ENCODE assay signal across 8 mouse cellular contexts in the genomic region with DNA sequence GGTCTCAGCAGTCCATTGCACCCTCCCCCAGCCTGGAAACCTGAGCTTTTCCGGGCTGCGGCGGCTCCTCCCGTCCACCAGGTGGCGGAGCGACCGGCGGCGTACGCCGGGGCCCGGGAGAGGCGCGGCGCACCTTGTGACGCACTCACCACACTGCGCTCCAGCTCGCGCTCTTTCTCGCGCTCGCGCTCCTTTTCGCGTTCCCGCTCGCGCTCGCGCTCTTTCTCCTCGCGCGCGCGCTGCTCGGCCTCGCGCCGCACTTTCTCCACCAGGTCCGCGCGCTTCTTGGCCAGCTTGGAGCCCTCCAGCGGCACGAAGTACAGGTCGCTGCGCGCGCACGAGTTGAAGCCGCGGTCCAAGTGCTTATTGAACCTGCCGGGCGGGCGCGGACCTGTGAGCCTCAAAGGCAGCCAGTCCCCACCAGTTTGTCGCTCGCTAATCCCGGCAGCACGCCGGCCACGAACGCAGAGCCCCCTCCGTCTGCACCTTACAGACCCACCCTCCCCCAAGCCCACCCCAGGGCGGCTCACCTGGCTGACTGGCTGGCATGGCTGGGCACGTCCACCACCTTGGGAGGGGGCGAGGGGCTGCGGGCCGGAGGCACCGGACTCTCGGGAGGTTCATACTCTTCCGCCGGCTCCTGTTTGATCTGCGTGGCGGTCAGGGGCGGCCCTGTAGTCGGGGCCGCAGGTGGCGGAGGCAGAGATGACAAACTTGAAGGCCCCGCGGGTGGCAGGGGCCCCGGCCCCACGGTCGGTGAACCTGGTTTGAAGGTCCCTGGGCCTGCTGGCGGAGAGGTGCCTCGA. TPM values are rescaled to one million over a fixed set of nuclear protein-coding genes. Genes with fewer than 3 reads are reported as not detected.
A peak's percentile ranks its signal among the peaks of the same experiment; 100 is the strongest.
DNase-seq lines count a peak whose midpoint lies in the region; ATAC-seq and TF ChIP-seq lines count a peak whose summit lies in the region.

No protein-coding gene starts in this region.

- peak overlapping the region; percentile 93 for H3K4me2 ChIP-seq in lung, embryonic 15.5 days

- ATAC-seq in hematopoietic stem cell, adult 5-6 weeks (replicated peaks in 1 of 2; ENCODE audit: insufficient read depth in 1 of 2, low FRiP score in 2 of 2, low TSS enrichment in 1 of 2, low read depth in 1 of 2, poor library complexity in 2 of 2, severe bottlenecking in 2 of 2): peak; percentile 48 to 61
- ATAC-seq in lung, embryonic 15.5 days (ENCODE audit: borderline replicate concordance, extremely low read depth, low FRiP score, low TSS enrichment): peak; percentile 74

- no peaks in the 10 kb centered on the region for H3K9me3 ChIP-seq in lung, embryonic 15.5 days

- H3K27me3 ChIP-seq in lung, embryonic 15.5 days: no peaks in the 10 kb centered on the region

- peak; percentile 87 for TF ChIP-seq CTCF in olfactory bulb, adult 2 months (IDR thresholded peaks at IDR 0.05; ENCODE audit: insufficient read depth, low read depth, low read length)

- H3K36me3 ChIP-seq in lung, embryonic 15.5 days: peaks cover 59% of the 10 kb centered on the region

- peak; percentile 78 for DNase-seq in MEL-GATA-1-ER (ENCODE audit: extremely low read depth, low read depth)
- DNase-seq in cerebellum, adult 8-10 months: peak; percentile 96
- peak; percentile 97 for DNase-seq in forelimb bud, embryonic 11.5 days (ENCODE audit: low read depth, low spot score)
- DNase-seq in layer of hippocampus, adult 8-10 months (ENCODE audit: low spot score in 2 of 2): peak; percentile 90 to 93
- DNase-seq in thymus, adult 18-20 months: peak; percentile 88

- H3K9ac ChIP-seq in lung, embryonic 15.5 days: peak overlapping the region; percentile 76

- peak overlapping the region; percentile 46 for H3K4me3 ChIP-seq in lung, embryonic 15.5 days
- peak overlapping the region; percentile 60 for H3K4me3 ChIP-seq in olfactory bulb, adult 2 months (ENCODE audit: insufficient read depth, low read depth, low read length)

- H3K4me1 ChIP-seq in lung, embryonic 15.5 days: peaks cover 24% of the 10 kb centered on the region
- peaks cover 43% of the 10 kb centered on the region for H3K4me1 ChIP-seq in olfactory bulb, adult 2 months (ENCODE audit: control insufficient read depth, insufficient read depth, low read length)

- WGBS in lung, embryonic 15.5 days: 2% methylated on average over 85 of the region's 85 CpGs
- WGBS in olfactory bulb, adult 2 months: under 1% methylated on average over 85 of the region's 85 CpGs

- peak overlapping the region; percentile 86 for H3K27ac ChIP-seq in lung, embryonic 15.5 days
- peak overlapping the region; percentile 76 for H3K27ac ChIP-seq in olfactory bulb, adult 2 months (ENCODE audit: insufficient read depth, low read depth, low read length)

- TF ChIP-seq POLR2A in olfactory bulb, adult 2 months (IDR thresholded peaks at IDR 0.05; ENCODE audit: insufficient read depth, low read depth, low read length): peak; percentile 73

RNA-seq across cellular contexts. Expression of gene Grcc10, which starts 4.5 kb away (rescaled TPM):
- 189 and 215 TPM in 2 replicates for total RNA-seq in hematopoietic stem cell, adult 5-6 weeks (2017)
- total RNA-seq in layer of hippocampus, adult 8-10 months (2022): 100 to 1,000 TPM; 311 to 385 (median 325) TPM
- polyA plus RNA-seq in lung, embryonic 15.5 days (2015; fragmentation: Nextera tagmentation; extraction: Ambion mirVana): 406 and 416 TPM in 2 replicates
- polyA plus RNA-seq in olfactory bulb, adult 2 months (2012; ENCODE audit: insufficient read depth, insufficient read length, low replicate concordance, missing spikeins): 1,072 TPM in 1 of 2 replicates, not detected in the other

RNA-seq across cellular contexts. Expression of gene Ptpn6, which starts 7.2 kb away (rescaled TPM):
- 476 and 523 TPM in 2 replicates for total RNA-seq in hematopoietic stem cell, adult 5-6 weeks (2017)
- total RNA-seq in layer of hippocampus, adult 8-10 months (2022): 10 to 100 TPM in 2 of 4 experiments, 1 to 10 TPM in 2; 2.2 to 24.3 (median 13.4) TPM
- polyA plus RNA-seq in lung, embryonic 15.5 days (2015; fragmentation: Nextera tagmentation; extraction: Ambion mirVana): 17.3 and 24.3 TPM in 2 replicates
- not detected in 2 replicates for polyA plus RNA-seq in olfactory bulb, adult 2 months (2012; ENCODE audit: insufficient read depth, insufficient read length, low replicate concordance, missing spikeins)

RNA-seq across cellular contexts. Expression of gene Gm45234, which starts 10.1 kb away (rescaled TPM):
- total RNA-seq in hematopoietic stem cell, adult 5-6 weeks (2017): not detected in 2 replicates
- total RNA-seq in layer of hippocampus, adult 8-10 months (2022): 1 to 10 TPM in 1 of 4 experiments, not detected in 3; 5.1 TPM
- polyA plus RNA-seq in lung, embryonic 15.5 days (2015; fragmentation: Nextera tagmentation; extraction: Ambion mirVana): not detected in 2 replicates
- polyA plus RNA-seq in olfactory bulb, adult 2 months (2012; ENCODE audit: insufficient read depth, insufficient read length, low replicate concordance, missing spikeins): not detected in 2 replicates

RNA-seq across cellular contexts. Expression of gene Atn1, which starts 10.6 kb away (rescaled TPM):
- 5.9 and 6.0 TPM in 2 replicates for total RNA-seq in hematopoietic stem cell, adult 5-6 weeks (2017)
- 100 to 1,000 TPM; 138 to 158 (median 147) TPM for total RNA-seq in layer of hippocampus, adult 8-10 months (2022)
- polyA plus RNA-seq in lung, embryonic 15.5 days (2015; fragmentation: Nextera tagmentation; extraction: Ambion mirVana): 15.6 and 16.1 TPM in 2 replicates
- not detected in 2 replicates for polyA plus RNA-seq in olfactory bulb, adult 2 months (2012; ENCODE audit: insufficient read depth, insufficient read length, low replicate concordance, missing spikeins)

RNA-seq across cellular contexts. Expression of gene Eno2, which starts 23.8 kb away (rescaled TPM):
- 2.6 and 5.6 TPM in 2 replicates for total RNA-seq in hematopoietic stem cell, adult 5-6 weeks (2017)
- 1,000 to 10,000 TPM in 3 of 4 experiments, 100 to 1,000 TPM in 1; 993 to 1,113 (median 1,027) TPM for total RNA-seq in layer of hippocampus, adult 8-10 months (2022)
- 2.1 and 3.4 TPM in 2 replicates for polyA plus RNA-seq in lung, embryonic 15.5 days (2015; fragmentation: Nextera tagmentation; extraction: Ambion mirVana)
- 916 and 939 TPM in 2 replicates for polyA plus RNA-seq in olfactory bulb, adult 2 months (2012; ENCODE audit: insufficient read depth, insufficient read length, low replicate concordance, missing spikeins)

Comparison
In these comparisons a context has a peak if more than half of its experiments do, and no peak if none do; other contexts are left out.
1. Peak in every context shown above with its lines: DNase-seq, ATAC-seq, H3K4me3 ChIP-seq and H3K27ac ChIP-seq.
2. RNA of gene Ptpn6, which starts 7.2 kb away (total RNA-seq): 476 to 523 TPM in hematopoietic stem cell, adult 5-6 weeks; 2.2 to 24.3 TPM in layer of hippocampus, adult 8-10 months; every median in the first group is over 10 times any median in the second.